ENCODE assay signal across 10 mouse cellular contexts in genomic region chr16:26065060-26065459, GRCm38 (mm10). TPM values are rescaled to one million over a fixed set of nuclear protein-coding genes. Genes with fewer than 3 reads are reported as not detected.
DNase-seq lines count a peak whose midpoint lies in the region; ATAC-seq and TF ChIP-seq lines count a peak whose summit lies in the region.
"Had no signal": no experiment of that assay in that cellular context is flagged by ENCODE, and none has a peak within 500 bp of the region (broad histone marks: within the 10 kb centered on the region; RNA-seq: fewer than 3 reads in every experiment).

No protein-coding gene starts in this region.

- no peaks in the 10 kb centered on the region for H3K4me1 ChIP-seq in hindbrain, embryonic 14.5 days (replicated peaks; ENCODE audit: control insufficient read depth, insufficient read depth, low read length)
- H3K4me1 ChIP-seq: hindbrain, embryonic 15.5 days; limb, embryonic 13.5 days had no signal

- no peak overlapping the region for H3K4me2 ChIP-seq in hindbrain, embryonic 14.5 days (replicated peaks)
- H3K4me2 ChIP-seq: hindbrain, embryonic 15.5 days; limb, embryonic 13.5 days had no signal

- intact Hi-C loops in gastrocnemius, adult 2 months (cut with DNase I), result no loop called here
- intact Hi-C loops in heart, postnatal 25 days (cut with DNase I), result no loop called here

- H3K4me3 ChIP-seq in gastrocnemius, adult 2 months, result no peak overlapping the region
- no peak overlapping the region for H3K4me3 ChIP-seq in hindbrain, embryonic 14.5 days (replicated peaks; ENCODE audit: low read length)
- H3K4me3 ChIP-seq: hindbrain, embryonic 15.5 days; limb, embryonic 13.5 days had no signal

- no peak for ATAC-seq in hindbrain, embryonic 14.5 days (ENCODE audit: low FRiP score)

- no peaks in the 10 kb centered on the region for H3K36me3 ChIP-seq in hindbrain, embryonic 14.5 days (replicated peaks; ENCODE audit: control insufficient read depth, insufficient read depth)
- H3K36me3 ChIP-seq: hindbrain, embryonic 15.5 days; limb, embryonic 13.5 days had no signal

- 61% methylated on average over 6 of the region's 6 CpGs for WGBS in hindbrain, embryonic 14.5 days

- no peak for TF ChIP-seq CTCF in gastrocnemius, adult 2 months (IDR thresholded peaks at IDR 0.05)

- H3K27me3 ChIP-seq in hindbrain, embryonic 14.5 days (ENCODE audit: control insufficient read depth, insufficient read depth, low read length), result no peaks in the 10 kb centered on the region
- H3K27me3 ChIP-seq: hindbrain, embryonic 15.5 days; limb, embryonic 13.5 days had no signal

- no peaks in the 10 kb centered on the region for H3K9me3 ChIP-seq in hindbrain, embryonic 14.5 days (ENCODE audit: control insufficient read depth, low read length)
- H3K9me3 ChIP-seq: hindbrain, embryonic 15.5 days; limb, embryonic 13.5 days had no signal

- DNase-seq in gastrocnemius, adult 2 months, result peak; percentile 47
- DNase-seq in gastrocnemius, adult 8-10 months (ENCODE audit: low spot score in 2 of 2), result no peak
- DNase-seq in adrenal gland, postnatal 36 days, result peak; percentile 24 to 34
- peak; percentile 35 for DNase-seq in heart, postnatal 25 days (ENCODE audit: low spot score)
- peak; percentile 12 for DNase-seq in lung, postnatal 14 days
- no peak for DNase-seq in hindbrain, embryonic 14.5 days (ENCODE audit: low spot score)
- DNase-seq in layer of hippocampus, adult 9-11 months, result no peak
- DNase-seq in left cerebral cortex, adult 11 months (ENCODE audit: low spot score), result no peak

- H3K9ac ChIP-seq in hindbrain, embryonic 14.5 days, result no peak overlapping the region
- H3K9ac ChIP-seq: hindbrain, embryonic 15.5 days; limb, embryonic 13.5 days had no signal

- peak overlapping the region; percentile 28 for H3K27ac ChIP-seq in gastrocnemius, adult 2 months
- H3K27ac ChIP-seq in hindbrain, embryonic 14.5 days, result no peak overlapping the region
- H3K27ac ChIP-seq: hindbrain, embryonic 15.5 days; limb, embryonic 13.5 days had no signal

RNA-seq across cellular contexts. Expression of gene P3h2, which starts 40.5 kb away (rescaled TPM):
- 1 to 10 TPM; 4.6 to 7.5 TPM for total RNA-seq in gastrocnemius, adult 2 months (2021)
- total RNA-seq in gastrocnemius, adult 8-10 months (2022), result 1 to 10 TPM; 4.1 to 5.0 (median 4.5) TPM
- 1 to 10 TPM; 6.5 to 6.8 TPM for total RNA-seq in adrenal gland, postnatal 36 days (2021)
- 1 to 10 TPM; 4.4 TPM for total RNA-seq in heart, postnatal 25 days (2021)
- polyA plus RNA-seq in hindbrain, embryonic 14.5 days (2014; fragmentation: Nextera tagmentation; extraction: Ambion mirVana), result 1.0 and 1.6 TPM in 2 replicates

Comparison
In these comparisons a context has a peak if more than half of its experiments do, and no peak if none do; other contexts are left out.
1. DNase-seq: peak in gastrocnemius, adult 2 months (single experiment), adrenal gland, postnatal 36 days (2 of 2), heart, postnatal 25 days (single experiment) and lung, postnatal 14 days (single experiment); none in gastrocnemius, adult 8-10 months (0 of 2), hindbrain, embryonic 14.5 days (single experiment), layer of hippocampus, adult 9-11 months (single experiment) and left cerebral cortex, adult 11 months (single experiment).